Mouse (Mus musculus) liver, adult 2 months (tissue): ENCODE measurements around the gene Rab11fip4.

Experiments used
- CTCF ChIP-seq: fragments of 200-500 bp; IDR thresholded peaks from 2 replicates; pipeline ENCODE4 v1.5.1; 2011; ENCODE audit warnings: low read depth, low read length, control low read depth
- POLR2A ChIP-seq: fragments of 200-500 bp; IDR thresholded peaks from 2 replicates; pipeline ENCODE4 v1.6.1; 2011; ENCODE audit warnings: low read length, control low read depth; ENCODE audit not compliant: insufficient read depth; ENCODE audit errors: extremely low read depth

DNA sequence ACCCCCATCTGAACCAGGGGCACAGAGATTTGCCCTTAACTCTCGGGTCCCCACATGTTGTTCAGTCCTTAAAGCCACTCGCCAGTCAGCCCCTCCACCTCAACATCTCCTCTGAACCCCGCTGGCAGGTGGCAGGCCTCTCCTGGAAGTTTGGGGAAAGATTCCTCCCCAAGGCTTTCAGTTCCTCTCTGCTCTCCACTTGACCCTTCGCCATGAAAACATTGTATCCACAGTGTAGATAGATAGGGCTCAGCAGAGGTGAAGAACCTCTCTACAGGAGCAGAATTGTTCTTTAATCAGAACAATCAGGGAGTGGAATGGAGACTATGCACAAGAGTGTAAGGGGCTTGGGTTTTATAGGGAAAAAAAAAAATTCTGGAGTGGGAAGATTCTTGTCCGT, 66.0 kb downstream of the Rab11fip4 start:
- TF ChIP-seq CTCF (no peak), POLR2A (no peak)
